Mouse (Mus musculus) stomach, postnatal 0 days (tissue): ENCODE measurements around the gene Gm42791.

ENCODE experiments used
- CTCF ChIP-seq: IDR thresholded peaks from 2 replicates; pipeline ENCODE4 v1.5.1; 2016; ENCODE audit warnings: antibody characterized with exemption, low read depth, mild to moderate bottlenecking, moderate library complexity
- EP300 ChIP-seq: optimal IDR thresholded peaks from 2 replicates; pipeline ENCODE3; 2016; ENCODE audit warnings: antibody characterized with exemption

DNA sequence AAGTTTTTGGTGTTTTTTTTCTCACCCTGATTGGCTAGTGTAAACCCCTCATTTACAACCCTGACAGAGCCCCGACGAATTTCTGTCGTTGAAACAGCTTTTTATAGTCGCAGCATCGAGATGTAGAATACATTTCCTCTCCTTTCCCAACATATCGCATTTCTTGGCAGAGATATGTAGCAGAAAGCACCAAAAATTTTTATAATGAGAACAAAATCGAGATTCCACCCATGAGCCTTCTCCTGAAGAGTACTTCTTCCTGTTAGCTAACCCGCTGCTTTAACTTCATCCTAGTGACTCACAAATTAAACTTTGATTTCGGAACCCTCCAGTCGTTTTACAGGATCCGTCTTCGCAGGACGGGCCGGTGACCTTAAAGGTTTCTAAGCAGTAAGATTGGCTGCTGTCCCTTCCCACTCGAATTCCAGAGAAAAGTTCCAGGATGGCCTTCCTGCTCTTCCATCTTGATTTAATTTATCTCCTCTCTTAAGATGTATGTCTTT lies 29.8 kb downstream of the Gm42791 start:
- TF ChIP-seq CTCF: no peak
- TF ChIP-seq EP300: no peak
